Mouse (Mus musculus): ENCODE results near the gene Atpaf1.

DNA sequence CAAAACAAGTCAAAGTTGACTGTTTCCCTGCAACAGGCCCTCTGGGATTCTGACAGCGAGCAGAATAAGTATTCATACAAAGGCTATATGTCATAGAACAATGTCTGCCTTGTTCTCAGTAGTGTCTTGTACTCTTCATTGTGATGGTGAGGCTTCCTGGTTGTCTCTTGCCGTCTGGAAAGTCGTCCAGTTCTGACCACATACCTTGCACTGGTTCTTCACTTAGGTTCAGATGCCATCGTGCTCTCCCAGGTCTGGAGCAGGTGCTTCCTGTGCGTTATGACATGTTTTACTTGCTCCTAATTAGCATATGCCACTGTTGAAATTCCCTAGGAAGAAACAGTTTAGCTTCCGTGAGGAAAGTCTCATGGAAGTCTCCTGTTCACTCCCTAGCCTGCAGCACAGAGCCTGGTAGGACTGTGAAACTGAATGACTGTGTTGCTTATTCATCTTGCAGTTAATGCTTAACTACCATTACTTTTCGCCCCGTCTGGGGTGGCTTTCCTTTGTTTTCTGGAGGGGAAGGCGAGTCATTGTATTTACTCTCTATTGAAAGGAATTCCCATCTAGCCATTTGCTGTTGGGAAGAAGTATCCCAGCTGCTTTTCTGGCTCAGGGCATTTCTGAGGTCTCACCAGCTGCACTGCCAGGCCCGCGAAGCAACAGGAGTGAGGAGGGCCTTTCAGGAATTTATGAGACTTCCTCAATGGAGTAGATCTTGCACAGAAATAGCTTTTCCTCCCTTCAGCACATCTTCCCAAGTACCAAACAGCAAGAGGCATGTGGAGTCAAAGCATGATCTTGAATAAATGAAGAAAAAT is 16.8 kb upstream of the Atpaf1 start:
- TF ChIP-seq GATA1 (IDR thresholded peaks at IDR 0.05; ENCODE audit: borderline replicate concordance, low read length) (no peak), FLI1 (IDR thresholded peaks at IDR 0.05; ENCODE audit: low read length) (no peak)

Measured in megakaryocyte, embryonic 14.5 days (primary cell).